Mouse (Mus musculus): ENCODE data around the gene Uvrag.

DNA sequence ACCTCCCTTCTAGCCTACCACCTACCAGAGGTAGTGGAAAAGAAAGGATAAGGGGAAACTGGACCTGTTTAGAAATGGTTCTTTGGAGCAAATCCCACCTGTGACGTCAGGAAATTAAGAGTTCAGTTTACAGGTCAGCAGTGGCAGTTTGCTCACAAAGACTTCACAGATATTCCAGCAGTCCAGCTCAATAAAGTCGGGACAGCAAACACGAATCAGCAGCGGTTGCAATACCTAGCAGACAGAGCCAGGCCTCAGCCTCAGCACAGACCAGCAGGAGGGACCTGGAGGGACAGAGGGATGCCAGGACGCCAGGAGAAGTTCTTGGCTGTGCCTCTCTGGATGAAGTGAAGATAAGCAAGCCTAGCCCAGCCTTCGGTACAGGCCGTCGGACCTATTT is 108.9 kb downstream of the Uvrag start:
- no peak for TF ChIP-seq CTCF (IDR thresholded peaks at IDR 0.05; ENCODE audit: borderline replicate concordance, control insufficient read depth, extremely low read depth, insufficient read depth, low read length, poor library complexity)
- no peak for TF ChIP-seq POLR2A (IDR thresholded peaks at IDR 0.05; ENCODE audit: control insufficient read depth, extremely low read depth, insufficient read depth, low read length, poor library complexity)

All from thymus, adult 2 months (tissue).